9 mouse cellular contexts compared by ENCODE assay signal in genomic region chr3:152238836-152239235, GRCm38 (mm10). TPM values are rescaled to one million over a fixed set of nuclear protein-coding genes. Genes with fewer than 3 reads are reported as not detected.
DNase-seq lines count a peak whose midpoint lies in the region; ATAC-seq and TF ChIP-seq lines count a peak whose summit lies in the region.
"Had no signal": no experiment of that assay in that cellular context is flagged by ENCODE, and none has a peak within 500 bp of the region (broad histone marks: within the 10 kb centered on the region; RNA-seq: fewer than 3 reads in every experiment).

No protein-coding gene starts in this region.

- H3K9me3 ChIP-seq in G1E (replicated peaks) = no peaks in the 10 kb centered on the region
- H3K9me3 ChIP-seq in liver, postnatal 0 days (ENCODE audit: low read length) = no peaks in the 10 kb centered on the region

- H3K4me2 ChIP-seq in liver, postnatal 0 days (ENCODE audit: low read depth, low read length) = no peak overlapping the region

- H3K27me3 ChIP-seq in G1E (ENCODE audit: insufficient read depth, low read length) = no peaks in the 10 kb centered on the region
- H3K27me3 ChIP-seq in liver, postnatal 0 days (ENCODE audit: insufficient read depth, low read length) = no peaks in the 10 kb centered on the region

- no peak overlapping the region for H3K4me3 ChIP-seq in layer of hippocampus, adult 2 months
- H3K4me3 ChIP-seq in G1E (ENCODE audit: low read depth, low read length) = no peak overlapping the region
- no peak overlapping the region for H3K4me3 ChIP-seq in liver, postnatal 0 days (ENCODE audit: low read depth, low read length)

- peak; percentile 52 for TF ChIP-seq CTCF in layer of hippocampus, adult 2 months (conservative IDR thresholded peaks at IDR 0.05)
- no peak for TF ChIP-seq CTCF in G1E (IDR thresholded peaks at IDR 0.05; ENCODE audit: low read depth, low read length)
- peak; percentile 40 for TF ChIP-seq CTCF in liver, postnatal 0 days (IDR thresholded peaks at IDR 0.05; ENCODE audit: low read depth)

- H3K36me3 ChIP-seq in G1E (replicated peaks) = peaks cover 30% of the 10 kb centered on the region
- H3K36me3 ChIP-seq in liver, postnatal 0 days (replicated peaks; ENCODE audit: insufficient read depth, low read length) = peaks cover 27% of the 10 kb centered on the region

- H3K9ac ChIP-seq in liver, postnatal 0 days (replicated peaks) = no peak overlapping the region

- no peak for TF ChIP-seq EP300 in liver, postnatal 0 days (IDR thresholded peaks at IDR 0.05; ENCODE audit: low read depth)

- no peak for DNase-seq in layer of hippocampus, adult 2 months (ENCODE audit: low spot score in 2 of 2)
- no peak for DNase-seq in layer of hippocampus, postnatal 36 days
- no peak for DNase-seq in G1E (ENCODE audit: low spot score)
- no peak for DNase-seq in liver, postnatal 0 days
- no peak for DNase-seq in gastrocnemius, postnatal 4 days (ENCODE audit: low spot score in 2 of 2)
- no peak for DNase-seq in gastrocnemius, postnatal 25 days
- DNase-seq in cerebellum, postnatal 4 days (ENCODE audit: low spot score in 2 of 2) = no peak
- DNase-seq: heart, postnatal 10 days had no signal

- H3K4me1 ChIP-seq in G1E (ENCODE audit: insufficient read depth, low read depth, low read length) = peaks cover 5% of the 10 kb centered on the region
- no peaks in the 10 kb centered on the region for H3K4me1 ChIP-seq in liver, postnatal 0 days (ENCODE audit: insufficient read depth)

- peak; percentile 54 for ATAC-seq in G1E (ENCODE audit: extremely low read depth, insufficient number of reproducible peaks, low FRiP score, poor library complexity, severe bottlenecking)
- peak; percentile 54 for ATAC-seq in granulocyte monocyte progenitor cell, adult 5-6 weeks (replicated peaks; ENCODE audit: poor library complexity, severe bottlenecking)
- peak; percentile 74 for ATAC-seq in liver, postnatal 0 days

- no peak overlapping the region for H3K27ac ChIP-seq in layer of hippocampus, adult 2 months
- H3K27ac ChIP-seq in liver, postnatal 0 days (ENCODE audit: low read depth) = no peak overlapping the region

- WGBS in liver, postnatal 0 days (ENCODE audit: insufficient replicate concordance) = 37% methylated on average over 2 of the region's 2 CpGs

RNA-seq across cellular contexts. Expression of gene Nexn, which starts 27.3 kb away (rescaled TPM):
- total RNA-seq in layer of hippocampus, adult 2 months (2021) = 1 to 10 TPM in 1 of 2 experiments, under 1 TPM in 1; 0.95 to 1.8 TPM
- total RNA-seq in layer of hippocampus, postnatal 36 days (2021) = 1 to 10 TPM in 1 of 2 experiments, under 1 TPM in 1; 0.91 to 1.4 TPM
- total RNA-seq in G1E (2014; fragmentation: Nextera tagmentation) (not detected in 2 replicates), G1E (2017) (0.35 and 1.0 TPM in 2 replicates)
- polyA plus RNA-seq in G1E (2012) = not detected in 2 replicates
- not detected in 2 replicates for total RNA-seq in granulocyte monocyte progenitor cell, adult 5-6 weeks (2014; fragmentation: Nextera tagmentation)
- not detected in 2 replicates for total RNA-seq in granulocyte monocyte progenitor cell, adult 5-6 weeks (2017)
- polyA plus RNA-seq in liver, postnatal 0 days (2015; fragmentation: Nextera tagmentation; extraction: Ambion mirVana) = 1.1 and 2.4 TPM in 2 replicates
- total RNA-seq in gastrocnemius, postnatal 4 days (2021) = 100 to 1,000 TPM; 201 to 279 TPM
- total RNA-seq in gastrocnemius, postnatal 25 days (2021) = 100 to 1,000 TPM; 331 to 433 TPM

RNA-seq across cellular contexts. Expression of gene Fubp1, which starts 28.6 kb away (rescaled TPM):
- 100 to 1,000 TPM; 123 to 140 TPM for total RNA-seq in layer of hippocampus, adult 2 months (2021)
- total RNA-seq in layer of hippocampus, postnatal 36 days (2021) = 100 to 1,000 TPM; 124 to 143 TPM
- 313 and 324 TPM in 2 replicates for total RNA-seq in G1E (2014; fragmentation: Nextera tagmentation)
- 250 and 310 TPM in 2 replicates for total RNA-seq in G1E (2017)
- 577 and 846 TPM in 2 replicates for polyA plus RNA-seq in G1E (2012)
- 173 and 191 TPM in 2 replicates for total RNA-seq in granulocyte monocyte progenitor cell, adult 5-6 weeks (2014; fragmentation: Nextera tagmentation)
- total RNA-seq in granulocyte monocyte progenitor cell, adult 5-6 weeks (2017) = 225 and 260 TPM in 2 replicates
- polyA plus RNA-seq in liver, postnatal 0 days (2015; fragmentation: Nextera tagmentation; extraction: Ambion mirVana) = 33.5 and 37.1 TPM in 2 replicates
- 100 to 1,000 TPM; 105 to 116 TPM for total RNA-seq in gastrocnemius, postnatal 4 days (2021)
- 10 to 100 TPM; 29.1 to 29.7 TPM for total RNA-seq in gastrocnemius, postnatal 25 days (2021)

RNA-seq across cellular contexts. Expression of gene Dnajb4, which starts 28.7 kb away (rescaled TPM):
- 10 to 100 TPM; 61.5 to 62.6 TPM for total RNA-seq in layer of hippocampus, adult 2 months (2021)
- total RNA-seq in layer of hippocampus, postnatal 36 days (2021) = 10 to 100 TPM; 72.2 to 74.1 TPM
- total RNA-seq in G1E (2014; fragmentation: Nextera tagmentation) (27.3 and 32.6 TPM in 2 replicates), G1E (2017) (23.8 and 26.4 TPM in 2 replicates)
- polyA plus RNA-seq in G1E (2012) = 1.3 and 2.4 TPM in 2 replicates
- total RNA-seq in granulocyte monocyte progenitor cell, adult 5-6 weeks (2014; fragmentation: Nextera tagmentation) = 17.9 and 19.5 TPM in 2 replicates
- total RNA-seq in granulocyte monocyte progenitor cell, adult 5-6 weeks (2017) = 46.1 and 46.7 TPM in 2 replicates
- 25.9 and 28.8 TPM in 2 replicates for polyA plus RNA-seq in liver, postnatal 0 days (2015; fragmentation: Nextera tagmentation; extraction: Ambion mirVana)
- total RNA-seq in gastrocnemius, postnatal 4 days (2021) = 10 to 100 TPM; 65.3 to 87.7 TPM
- 10 to 100 TPM; 43.3 to 47.7 TPM for total RNA-seq in gastrocnemius, postnatal 25 days (2021)

Comparison
In these comparisons a context has a peak if more than half of its experiments do, and no peak if none do; other contexts are left out.
1. RNA of gene Nexn, which starts 27.3 kb away (total RNA-seq): 331 to 433 TPM in gastrocnemius, postnatal 25 days and 201 to 279 TPM in gastrocnemius, postnatal 4 days; 0.95 to 1.8 TPM in layer of hippocampus, adult 2 months, 0.91 to 1.4 TPM in layer of hippocampus, postnatal 36 days, 0.35 to 1.0 TPM in G1E and not detected in granulocyte monocyte progenitor cell, adult 5-6 weeks; every median in the first group is over 10 times any median in the second.
2. Peak in every context shown above with its lines, with median percentiles within 50 percentile points of each other: ATAC-seq.